Mouse (Mus musculus): ENCODE data around the gene Ckap2.

GRCm38 (mm10) chr8:22150345-22150663 lies 35.3 kb downstream of the Ckap2 start:
- no peak for TF ChIP-seq CTCF (IDR thresholded peaks at IDR 0.05; ENCODE audit: low read depth, low read length)
- TF ChIP-seq GATA1 (IDR thresholded peaks at IDR 0.05; ENCODE audit: borderline replicate concordance, low read length), result no peak
